Mouse (Mus musculus): ENCODE data around the gene Nrxn3.
A peak's percentile ranks its signal among the peaks of the same experiment; 100 is the strongest.

Gene Nrxn3

DNA sequence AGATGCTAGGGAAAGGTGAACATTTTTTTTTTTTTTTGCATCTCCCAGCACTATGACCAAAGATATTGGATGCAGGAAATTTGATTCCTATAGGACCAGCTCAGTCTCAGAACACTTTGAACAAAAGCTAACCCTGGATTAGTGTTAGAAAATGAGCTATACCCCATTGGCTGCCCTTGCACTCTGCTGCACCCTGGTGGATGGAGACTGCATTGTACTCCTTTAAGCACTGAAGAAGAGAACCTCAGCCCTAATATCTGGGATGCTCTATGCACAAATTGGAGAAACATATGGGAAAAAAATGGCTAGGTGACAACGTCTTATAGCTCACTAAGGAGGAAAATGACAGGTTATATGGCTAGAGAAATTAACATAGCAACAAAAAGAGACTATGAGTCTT lies 589.9 kb downstream of the Nrxn3 start:
- no peak for DNase-seq (ENCODE audit: low read depth, low spot score)

GRCm38 (mm10) chr12:89325864-89326560 lies 603.3 kb downstream of the Nrxn3 start:
- no peak for DNase-seq (ENCODE audit: low read depth, low spot score)

- no peak for DNase-seq (ENCODE audit: low read depth, low spot score)
Measured at GRCm38 (mm10) chr12:89331474-89332263, 609.0 kb downstream of the Nrxn3 start.

- no peak for DNase-seq (ENCODE audit: low read depth, low spot score)
Measured at GRCm38 (mm10) chr12:89333486-89333885, 610.8 kb downstream of the Nrxn3 start.

DNA sequence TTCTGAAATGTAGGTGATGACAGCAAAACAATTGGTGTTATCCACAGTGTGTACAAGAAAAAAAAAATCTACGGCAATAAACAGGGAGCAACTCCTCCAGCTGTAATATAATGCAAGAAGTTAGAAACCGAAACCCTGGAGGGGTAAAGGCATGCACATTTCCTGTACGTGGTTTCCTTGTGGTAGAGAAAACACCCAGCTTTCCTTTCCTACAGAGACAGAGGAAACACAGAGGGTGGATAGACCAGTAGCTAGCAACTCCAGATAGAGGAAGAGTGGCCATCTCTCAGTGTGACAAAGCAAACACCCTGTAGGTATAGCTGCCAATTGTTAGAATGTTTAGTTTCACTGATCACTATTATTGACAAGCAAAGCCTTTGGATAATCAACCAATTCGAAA lies 642.2 kb downstream of the Nrxn3 start:
- no peak for DNase-seq (ENCODE audit: low read depth, low spot score)

GRCm38 (mm10) chr12:89369939-89370338 lies 647.3 kb downstream of the Nrxn3 start:
- DNase-seq (ENCODE audit: low read depth, low spot score) = no peak

GRCm38 (mm10) chr12:89376600-89376999 lies 653.9 kb downstream of the Nrxn3 start:
- DNase-seq (ENCODE audit: low read depth, low spot score) = no peak

DNA sequence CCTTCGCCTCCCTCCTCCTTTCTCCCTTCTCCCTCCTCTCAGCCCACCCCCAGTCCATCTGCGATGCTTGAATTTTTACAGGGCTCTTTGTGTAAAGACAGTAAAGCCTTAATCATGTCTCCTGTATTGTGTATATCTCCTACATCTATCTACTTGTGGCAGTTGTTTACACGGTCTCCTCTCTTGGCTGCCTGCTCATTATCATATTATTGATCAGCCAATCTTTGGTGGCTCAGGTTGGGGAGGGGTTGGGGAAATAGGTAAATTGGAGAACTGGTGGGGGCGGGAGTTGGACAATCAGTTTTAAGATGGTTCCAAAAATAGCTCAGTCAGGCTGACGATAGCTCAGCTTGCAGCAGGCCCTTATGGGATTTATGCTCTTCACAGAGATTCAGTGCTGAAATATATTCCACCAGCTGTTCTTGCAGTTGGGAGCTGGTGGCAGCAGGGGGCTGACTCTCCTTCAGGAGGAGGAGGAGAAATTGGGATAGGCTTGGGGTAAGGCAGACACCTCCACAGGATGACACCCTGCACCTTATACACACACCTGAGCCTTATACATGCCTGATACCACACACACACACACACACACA lies 654.5 kb downstream of the Nrxn3 start:
- no peak for DNase-seq (ENCODE audit: low read depth, low spot score)

DNA sequence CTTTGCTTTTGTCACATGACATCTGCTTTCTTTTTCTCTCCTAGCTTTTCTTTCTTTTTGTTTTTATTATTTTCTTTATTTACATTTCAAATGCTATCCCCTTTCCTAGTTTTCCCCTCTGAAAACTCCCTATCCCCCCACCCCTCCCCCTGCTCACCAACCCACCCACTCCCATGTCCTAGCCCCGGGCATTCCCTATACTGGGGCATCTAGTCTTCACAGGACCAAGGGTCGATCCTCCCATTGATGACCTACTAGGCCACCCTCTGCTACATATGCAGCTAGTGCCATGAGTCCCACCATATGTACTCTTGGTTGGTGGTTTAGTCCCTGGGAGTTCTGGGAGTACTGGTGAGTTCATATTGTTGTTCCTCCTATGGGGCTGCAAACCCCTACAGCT lies 655.0 kb downstream of the Nrxn3 start:
- no peak for DNase-seq (ENCODE audit: low read depth, low spot score)

- DNase-seq (ENCODE audit: low read depth, low spot score) = no peak
Measured at GRCm38 (mm10) chr12:89383254-89383653, 660.6 kb downstream of the Nrxn3 start.

GRCm38 (mm10) chr12:89395121-89395792 lies 672.6 kb downstream of the Nrxn3 start:
- no peak for DNase-seq (ENCODE audit: low read depth, low spot score)

- DNase-seq (ENCODE audit: low read depth, low spot score) = no peak
Measured at GRCm38 (mm10) chr12:89436519-89436918, 713.8 kb downstream of the Nrxn3 start.

DNA sequence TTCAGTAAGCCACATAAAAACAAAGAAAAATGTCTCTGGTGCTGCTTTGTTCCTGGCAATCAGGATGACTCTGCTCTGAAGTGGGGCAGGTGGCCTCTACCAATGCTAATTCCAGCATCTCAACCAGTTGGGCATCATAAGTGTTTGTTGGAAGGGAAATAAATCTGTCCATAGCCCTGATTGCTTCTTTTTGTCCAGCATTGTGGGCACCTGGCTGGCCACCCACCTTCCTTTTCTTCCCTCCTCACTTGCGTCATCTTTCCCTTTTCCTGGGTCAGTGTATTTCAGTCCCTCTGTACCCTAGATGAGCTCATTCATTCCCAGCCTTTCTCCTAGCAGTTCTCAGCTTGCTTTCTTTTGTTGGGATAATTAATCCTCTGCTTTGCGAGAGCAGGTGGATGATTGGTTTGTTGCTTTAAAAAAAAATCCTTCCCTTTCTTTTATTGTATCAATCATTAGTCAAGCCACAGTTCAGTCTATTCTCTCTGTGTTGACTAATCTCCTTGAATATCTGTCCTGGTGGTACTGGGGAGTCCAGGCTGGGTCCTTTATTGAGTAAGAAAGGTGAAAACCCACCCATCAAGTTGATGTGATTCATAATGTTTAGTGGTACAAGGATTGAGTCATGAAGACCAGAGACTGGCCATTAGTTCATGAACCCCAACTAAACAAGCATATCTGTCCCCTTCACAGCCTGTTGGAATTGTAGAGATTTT lies 719.8 kb downstream of the Nrxn3 start:
- DNase-seq (ENCODE audit: low read depth, low spot score) = no peak

GRCm38 (mm10) chr12:89450667-89451298 lies 728.1 kb downstream of the Nrxn3 start:
- peak; percentile 9 for DNase-seq (ENCODE audit: low read depth, low spot score)

- DNase-seq (ENCODE audit: low read depth, low spot score) = no peak
Measured at GRCm38 (mm10) chr12:89470226-89470625, 747.5 kb downstream of the Nrxn3 start.

GRCm38 (mm10) chr12:89471289-89471688 lies 748.6 kb downstream of the Nrxn3 start:
- no peak for DNase-seq (ENCODE audit: low read depth, low spot score)

DNA sequence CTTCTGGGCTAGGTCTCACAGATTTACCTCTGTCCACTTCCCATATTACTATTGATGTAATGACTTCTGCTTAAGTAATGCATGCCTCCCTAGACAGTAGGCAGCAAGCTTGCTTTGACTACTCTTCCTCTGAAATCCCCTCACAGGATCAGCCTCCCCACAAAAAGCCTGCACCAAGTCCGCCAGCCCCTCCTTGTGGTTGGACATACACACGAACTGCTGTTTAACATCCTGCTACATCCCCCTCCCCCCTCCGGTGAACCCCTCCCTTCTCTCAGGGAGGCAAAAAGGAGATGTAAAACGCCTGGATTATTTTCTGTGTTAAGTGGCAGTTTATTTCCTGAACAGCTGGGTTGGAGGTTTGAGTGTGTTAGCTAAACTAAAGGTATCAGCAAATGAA lies 749.2 kb downstream of the Nrxn3 start:
- DNase-seq (ENCODE audit: low read depth, low spot score) = no peak

DNA sequence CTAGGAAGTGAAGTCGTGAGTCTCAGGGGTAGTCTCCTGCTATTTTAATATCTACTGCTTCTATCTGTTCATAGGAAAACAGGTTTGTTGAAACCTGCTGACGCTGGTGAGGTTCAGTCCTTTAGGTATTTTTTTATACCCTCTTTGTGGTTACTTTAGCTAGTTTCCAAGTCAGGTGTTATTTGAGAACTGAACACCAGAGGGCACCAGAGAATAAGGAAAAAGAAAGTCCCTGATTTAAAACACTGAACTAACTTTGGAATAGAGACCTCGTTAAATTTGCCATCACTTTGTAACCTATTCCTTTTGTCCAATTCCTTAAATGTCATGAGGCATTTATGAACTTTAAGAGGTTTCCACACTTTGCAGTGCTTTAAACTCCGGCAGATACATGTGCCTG lies 756.4 kb downstream of the Nrxn3 start:
- no peak for DNase-seq (ENCODE audit: low read depth, low spot score)

DNA sequence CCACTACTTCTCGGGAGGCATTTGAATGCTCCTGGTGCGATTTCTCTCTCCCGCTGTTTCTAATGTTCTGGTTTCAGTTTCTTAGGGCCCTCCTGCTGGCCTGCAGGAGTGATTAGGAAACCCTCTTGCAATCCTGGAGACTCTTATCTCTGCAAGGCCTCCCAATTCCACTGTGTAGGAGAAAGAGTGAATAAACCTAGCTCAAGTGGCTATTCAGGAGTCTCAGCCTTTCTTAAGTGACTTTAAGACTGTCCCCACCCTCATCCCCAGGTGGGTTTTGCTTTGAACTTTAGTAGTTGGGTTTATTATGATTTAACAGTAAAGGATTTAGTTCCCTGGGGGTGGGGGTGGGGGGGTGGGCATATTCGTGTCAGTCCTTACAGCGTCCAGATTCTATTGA lies 759.5 kb downstream of the Nrxn3 start:
- DNase-seq (ENCODE audit: low read depth, low spot score) = no peak

GRCm38 (mm10) chr12:89504026-89504425 lies 781.4 kb downstream of the Nrxn3 start:
- DNase-seq (ENCODE audit: low read depth, low spot score) = no peak

- DNase-seq (ENCODE audit: low read depth, low spot score) = no peak
Measured at GRCm38 (mm10) chr12:89505121-89505764, 782.6 kb downstream of the Nrxn3 start.

Data from WW6 (cell line).